Mouse (Mus musculus): ENCODE measurements at regions not wholly inside any gene's neighbourhood (a gene's known extent, or its start where the extent isn't known, plus 50 kb on each side); places are given as distances from the start of the nearest gene placed in this dataset.
A peak's percentile ranks its signal among the peaks of the same experiment; 100 is the strongest.

GRCm38 (mm10) chr14:24081911-24082558 is 67.7 kb upstream of the Kcnma1 start:
- DNase-seq (ENCODE audit: low spot score in 2 of 2): no peak

GRCm38 (mm10) chr14:24068693-24069092 is 54.4 kb upstream of the Kcnma1 start:
- DNase-seq (ENCODE audit: low spot score in 2 of 2): no peak

GRCm38 (mm10) chr14:24067657-24068056 is 53.4 kb upstream of the Kcnma1 start:
- peak in 1 of 2 experiments; percentile 53 for DNase-seq (ENCODE audit: low spot score in 2 of 2)

GRCm38 (mm10) chr14:24065231-24065767 is 51.0 kb upstream of the Kcnma1 start:
- no peak for DNase-seq (ENCODE audit: low spot score in 2 of 2)

All from urinary bladder, postnatal 4 days (tissue).